Mouse (Mus musculus) myocyte (in vitro differentiated cells): Measurements from ENCODE around the gene Lgals9. TPM values are rescaled to one million over a fixed set of nuclear protein-coding genes. Genes with fewer than 3 reads are reported as not detected.
A peak's percentile ranks its signal among the peaks of the same experiment; 100 is the strongest.

Source experiments
- H3K27me3 ChIP-seq: one replicate; pipeline ENCODE4 v1.6.1; 2011; ENCODE audit not compliant: control insufficient read depth, insufficient read depth, insufficient read length
- H3K36me3 ChIP-seq: one replicate; pipeline ENCODE4 v1.6.1; 2011; ENCODE audit not compliant: control insufficient read depth, insufficient read depth
- H3K4me2 ChIP-seq: one replicate; pipeline ENCODE4 v1.6.1; 2011; ENCODE audit warnings: low read depth, control low read depth
- H3K4me3 ChIP-seq: one replicate; pipeline ENCODE4 v1.5.1; 2011; ENCODE audit warnings: mild to moderate bottlenecking, control low read depth, moderate library complexity
- H3K79me2 ChIP-seq: one replicate; pipeline ENCODE4 v1.6.1; 2011; ENCODE audit not compliant: control insufficient read depth, insufficient read depth
- H3ac ChIP-seq: one replicate; pipeline ENCODE4 v1.6.1; 2011; ENCODE audit not compliant: control insufficient read depth, insufficient read length
- CEBPB ChIP-seq: IDR thresholded peaks from 2 replicates; pipeline ENCODE4 v1.6.1; 2011; ENCODE audit warnings: mild to moderate bottlenecking, moderate library complexity; ENCODE audit not compliant: poor library complexity, insufficient read depth, severe bottlenecking
- E2F4 ChIP-seq: IDR thresholded peaks from one replicate; pipeline ENCODE4 v1.6.1; 2011; ENCODE audit warnings: mild to moderate bottlenecking, control low read depth, moderate library complexity; ENCODE audit not compliant: insufficient read depth
- MAX ChIP-seq: IDR thresholded peaks from one replicate; pipeline ENCODE4 v1.6.1; 2011; ENCODE audit warnings: low read depth, mild to moderate bottlenecking, control low read depth
- MYOD1 ChIP-seq, 3 experiments: IDR thresholded peaks; one replicate each; pipeline ENCODE4 v1.6.1; 2011; ENCODE audit warnings: control low read depth in 2 of 3, low read depth in 2 of 3, mild to moderate bottlenecking in 2 of 3, moderate library complexity in 1 of 3; ENCODE audit not compliant: insufficient read length in 2 of 3, control insufficient read depth in 1 of 3
- MYOG ChIP-seq, 3 experiments: IDR thresholded peaks; one replicate each; pipeline ENCODE4 v1.6.1; 2011; ENCODE audit warnings: control low read depth in 2 of 3, low read depth in 2 of 3, mild to moderate bottlenecking in 2 of 3; ENCODE audit not compliant: insufficient read length in 2 of 3, control insufficient read depth in 1 of 3, insufficient read depth in 1 of 3
- POLR2A ChIP-seq: IDR thresholded peaks from one replicate; pipeline ENCODE4 v1.6.1; 2011; ENCODE audit warnings: low read depth, mild to moderate bottlenecking, control low read depth, moderate library complexity; ENCODE audit not compliant: insufficient read length
- POLR2AphosphoS2 ChIP-seq: IDR thresholded peaks from one replicate; pipeline ENCODE4 v1.6.1; 2011; ENCODE audit warnings: low read depth, control low read depth; ENCODE audit not compliant: insufficient read length
- REST ChIP-seq: IDR thresholded peaks from one replicate; pipeline ENCODE4 v1.6.1; 2011; ENCODE audit warnings: mild to moderate bottlenecking, control low read depth, moderate library complexity; ENCODE audit not compliant: insufficient read depth, insufficient read length
- SRF ChIP-seq: IDR thresholded peaks from one replicate; pipeline ENCODE4 v1.6.1; 2011; ENCODE audit warnings: low read depth; ENCODE audit not compliant: control insufficient read depth, insufficient read length
- TCF12 ChIP-seq: IDR thresholded peaks from one replicate; pipeline ENCODE4 v1.6.1; 2011; ENCODE audit warnings: mild to moderate bottlenecking, control low read depth; ENCODE audit not compliant: poor library complexity, insufficient read depth, severe bottlenecking
- TCF3 ChIP-seq: IDR thresholded peaks from one replicate; pipeline ENCODE4 v1.6.1; 2011; ENCODE audit warnings: low read depth, control low read depth; ENCODE audit not compliant: insufficient read length
- USF1 ChIP-seq: IDR thresholded peaks from one replicate; pipeline ENCODE4 v1.6.1; 2011; ENCODE audit warnings: low read depth, mild to moderate bottlenecking, control low read depth, moderate library complexity
- polyA plus RNA-seq: library from polyadenylated mRNA; unstranded; fragments of >200 nt; fragmentation: generic; extraction: Trizol; gene quantifications from one replicate; pipeline ENCODE4 v1.2.1, GENCODE M21; 2012; ENCODE audit warnings: missing spikeins

The Lgals9 gene
- polyA plus RNA-seq, 1 experiment = 20.9 TPM

DNA sequence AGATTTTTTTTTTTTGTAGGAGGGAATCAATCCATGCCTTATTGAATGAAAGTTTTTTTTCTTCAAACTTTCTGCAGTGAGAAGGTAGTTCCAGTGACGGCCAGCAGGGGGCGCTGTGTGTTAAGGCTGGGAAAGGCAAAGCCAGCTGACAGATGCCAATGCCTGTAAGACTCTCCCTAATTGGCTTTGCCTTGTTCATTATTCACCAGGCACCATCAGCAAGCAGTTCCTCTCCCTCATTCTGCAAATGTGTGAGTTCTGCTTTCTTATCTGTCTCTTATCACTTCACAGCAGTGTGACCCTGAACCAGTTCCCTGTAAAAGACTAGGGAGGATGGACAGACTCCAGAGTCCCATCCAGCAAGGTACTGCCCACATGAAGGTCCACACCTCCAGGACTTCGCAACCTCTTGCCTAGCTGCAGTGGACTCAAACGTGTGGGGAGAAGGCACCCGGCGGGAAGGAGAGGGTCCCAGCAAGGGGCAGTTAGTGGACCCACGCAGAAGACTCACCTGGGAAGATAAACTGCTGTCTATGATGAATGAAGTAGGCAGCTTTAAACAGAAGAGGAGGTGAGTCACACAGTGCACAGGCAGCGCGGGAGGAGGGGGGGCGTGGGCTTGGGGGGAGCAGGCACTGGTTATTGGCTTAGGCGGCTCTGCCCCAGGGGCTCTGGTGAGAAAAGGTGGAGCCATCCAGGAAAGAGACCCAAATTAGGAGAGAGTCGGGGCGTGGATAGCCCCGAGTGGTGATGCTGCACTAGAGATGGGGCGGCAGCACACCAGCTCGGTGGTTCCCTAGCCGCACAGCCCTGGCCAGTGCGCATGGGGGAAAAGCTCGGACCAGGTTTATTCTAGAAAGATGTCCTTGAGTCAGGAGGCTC, 46.1 kb upstream of the Lgals9 start:
- Histone ChIP-seq H3K36me3 (no peaks in the 10 kb centered on the region), H3K4me3 (no peak overlapping the region), H3K79me2 (no peaks in the 10 kb centered on the region), H3ac (no peak overlapping the region), H3K4me2 (no peak overlapping the region), H3K27me3 (no peaks in the 10 kb centered on the region)
- TF ChIP-seq MYOG (IDR thresholded peaks at IDR 0.05; ENCODE audit: control insufficient read depth in 1 of 3, insufficient read depth in 1 of 3, insufficient read length in 2 of 3, low read depth in 2 of 3) (peak in 1 of 3 experiments; percentile 6), REST (no peak), MYOD1 (IDR thresholded peaks at IDR 0.05; ENCODE audit: control insufficient read depth in 1 of 3, insufficient read length in 2 of 3, low read depth in 2 of 3) (peak in 2 of 3 experiments; percentile 19 to 33), E2F4 (no peak)

GRCm38 (mm10) chr11:79023751-79024150, 39.0 kb upstream of the Lgals9 start:
- Histone ChIP-seq H3K4me2 (no peak overlapping the region), H3ac (no peak overlapping the region), H3K4me3 (no peak overlapping the region), H3K36me3 (no peaks in the 10 kb centered on the region), H3K79me2 (no peaks in the 10 kb centered on the region), H3K27me3 (no peaks in the 10 kb centered on the region)
- TF ChIP-seq POLR2A = no peak
- TF ChIP-seq USF1 = no peak
- no peak for TF ChIP-seq SRF
- no peak for TF ChIP-seq REST
- TF ChIP-seq MYOD1 (IDR thresholded peaks at IDR 0.05; ENCODE audit: control insufficient read depth in 1 of 3, insufficient read length in 2 of 3, low read depth in 2 of 3) = no peak
- no peak for TF ChIP-seq MYOG (IDR thresholded peaks at IDR 0.05; ENCODE audit: control insufficient read depth in 1 of 3, insufficient read depth in 1 of 3, insufficient read length in 2 of 3, low read depth in 2 of 3)
- no peak for TF ChIP-seq MAX
- no peak for TF ChIP-seq TCF3
- no peak for TF ChIP-seq CEBPB
- no peak for TF ChIP-seq E2F4
- TF ChIP-seq POLR2AphosphoS2 = no peak
- TF ChIP-seq TCF12 = no peak

DNA sequence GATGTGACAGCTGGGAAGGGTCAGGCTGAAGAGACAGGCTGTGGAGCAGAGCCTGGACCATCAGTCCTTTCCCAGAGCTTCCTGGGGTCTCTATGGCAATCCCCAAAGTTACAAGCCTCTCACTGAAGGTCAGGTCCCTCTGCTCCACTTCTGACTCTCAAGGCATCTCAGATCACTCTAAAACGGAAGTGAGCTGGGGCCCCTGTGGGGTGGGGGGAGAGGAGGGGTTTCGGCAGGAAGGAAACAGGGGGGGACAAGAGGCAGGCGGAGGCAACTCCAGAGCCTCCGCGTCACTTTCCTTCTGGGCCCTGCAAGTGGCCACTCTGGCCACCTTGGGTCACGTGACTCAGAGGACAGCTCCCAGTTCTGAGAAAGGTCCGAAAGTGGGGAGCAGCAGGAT, 38.6 kb upstream of the Lgals9 start:
- TF ChIP-seq REST (no peak), POLR2A (no peak), USF1 (no peak), MYOG (IDR thresholded peaks at IDR 0.05; ENCODE audit: control insufficient read depth in 1 of 3, insufficient read depth in 1 of 3, insufficient read length in 2 of 3, low read depth in 2 of 3) (no peak), MAX (no peak), TCF12 (no peak), POLR2AphosphoS2 (no peak), MYOD1 (IDR thresholded peaks at IDR 0.05; ENCODE audit: control insufficient read depth in 1 of 3, insufficient read length in 2 of 3, low read depth in 2 of 3) (no peak), CEBPB (no peak), E2F4 (no peak), SRF (no peak), TCF3 (no peak)
- no peaks in the 10 kb centered on the region for H3K79me2 ChIP-seq
- H3K27me3 ChIP-seq = no peaks in the 10 kb centered on the region
- no peak overlapping the region for H3K4me2 ChIP-seq
- H3K4me3 ChIP-seq = no peak overlapping the region
- H3ac ChIP-seq = no peak overlapping the region
- no peaks in the 10 kb centered on the region for H3K36me3 ChIP-seq

DNA sequence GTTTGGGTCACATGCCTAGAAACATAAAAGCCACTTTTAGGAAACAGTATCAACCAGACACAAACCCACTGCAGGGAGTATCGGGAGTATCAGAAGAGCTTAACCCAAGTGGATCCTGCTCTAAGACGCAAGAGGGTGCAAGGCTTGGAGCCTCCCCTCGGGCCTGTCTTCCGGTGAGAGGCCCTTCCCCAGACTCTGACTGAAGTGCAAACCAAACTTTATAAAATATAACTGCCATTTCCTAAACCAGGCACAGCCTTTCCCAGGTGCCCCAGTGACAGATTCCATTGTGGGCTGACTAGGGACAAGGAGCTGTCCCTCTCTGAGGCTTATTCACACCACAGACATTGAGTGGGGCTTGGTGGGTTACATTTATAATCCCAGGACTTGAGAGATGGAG, 38.1 kb upstream of the Lgals9 start:
- Histone ChIP-seq H3K4me3 (no peak overlapping the region), H3K27me3 (no peaks in the 10 kb centered on the region), H3K36me3 (no peaks in the 10 kb centered on the region), H3K4me2 (no peak overlapping the region), H3K79me2 (no peaks in the 10 kb centered on the region), H3ac (no peak overlapping the region)
- TF ChIP-seq MAX = no peak
- no peak for TF ChIP-seq USF1
- no peak for TF ChIP-seq MYOG (IDR thresholded peaks at IDR 0.05; ENCODE audit: control insufficient read depth in 1 of 3, insufficient read depth in 1 of 3, insufficient read length in 2 of 3, low read depth in 2 of 3)
- TF ChIP-seq CEBPB = no peak
- TF ChIP-seq POLR2AphosphoS2 = no peak
- no peak for TF ChIP-seq POLR2A
- no peak for TF ChIP-seq MYOD1 (IDR thresholded peaks at IDR 0.05; ENCODE audit: control insufficient read depth in 1 of 3, insufficient read length in 2 of 3, low read depth in 2 of 3)
- no peak for TF ChIP-seq TCF3
- TF ChIP-seq SRF = no peak
- no peak for TF ChIP-seq REST
- TF ChIP-seq E2F4 = no peak
- TF ChIP-seq TCF12 = no peak
